Mouse (Mus musculus): ENCODE data around the gene Acod1. TPM values are rescaled to one million over a fixed set of nuclear protein-coding genes. Genes with fewer than 3 reads are reported as not detected.

The Acod1 gene
- total and polyA plus RNA-seq, 3 experiments: 0.09 to 1.6 (median 0.16) TPM

DNA sequence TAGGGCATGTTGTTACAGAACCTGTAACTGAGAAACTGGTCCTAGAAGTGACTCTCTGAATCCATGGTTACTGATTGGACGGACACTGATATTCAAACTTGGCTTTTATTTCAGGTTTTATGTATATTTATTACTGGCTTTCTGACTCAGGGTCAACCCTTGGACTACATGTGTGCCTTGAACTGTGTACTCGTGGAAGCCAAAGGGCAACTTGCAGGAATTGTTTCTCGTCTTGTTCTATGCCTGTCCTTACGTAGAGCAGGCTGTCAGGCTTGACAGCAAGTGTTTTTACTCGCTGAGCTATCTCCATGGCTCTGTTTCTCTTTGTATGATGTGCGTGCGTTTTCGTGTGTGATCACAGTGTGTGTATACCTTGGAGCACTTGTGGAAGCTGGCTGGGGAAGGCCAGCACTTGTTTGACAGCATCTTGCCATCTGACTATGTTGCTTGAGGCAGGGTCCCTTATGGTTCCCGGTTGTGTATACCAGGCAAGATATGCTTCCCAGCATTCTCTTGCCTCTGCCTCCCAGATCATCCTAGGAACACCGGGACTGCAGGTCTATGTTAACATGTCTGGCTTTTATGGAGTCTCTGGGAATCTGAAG, 56.1 kb downstream of the Acod1 start:
- Histone ChIP-seq H3K4me2 (ENCODE audit: insufficient read depth, low read depth, poor library complexity, severe bottlenecking) (no peak overlapping the region), H3K36me3 (replicated peaks in 1 of 2; ENCODE audit: control insufficient read depth in 1 of 2, insufficient read depth in 1 of 2, low read length in 1 of 2) (no peaks in the 10 kb centered on the region), H3K27ac (ENCODE audit: insufficient read depth, low read depth) (no peak overlapping the region), H3K4me3 (replicated peaks in 1 of 3; ENCODE audit: low read depth in 2 of 3, low read length in 2 of 3, poor library complexity in 1 of 3) (no peak overlapping the region), H3K79me2 (replicated peaks; ENCODE audit: control insufficient read depth, extremely low read depth, insufficient read depth, poor library complexity, severe bottlenecking) (peaks cover 8% of the 10 kb centered on the region), H3K9me3 (replicated peaks; ENCODE audit: low read length) (no peaks in the 10 kb centered on the region), H3K27me3 (replicated peaks) (no peaks in the 10 kb centered on the region), H3K9ac (ENCODE audit: insufficient read depth, low read depth) (no peak overlapping the region), H3K4me1 (ENCODE audit: control insufficient read depth in 1 of 2, insufficient read depth in 2 of 2) (peaks cover 7 to 9% of the 10 kb centered on the region in 2 experiments; a peak in 3 of 4 replicates)
- in situ Hi-C loops (cut with MboI; ENCODE audit: low pct_ligation_motif_present, low pct_unique_long_range_greater_than_20kb, low sequenced_read_pairs) (no loop called here), dilution Hi-C loops (cut with MboI; ENCODE audit: extremely low pct_ligation_motif_present, extremely low pct_unique_long_range_greater_than_20kb, low sequenced_read_pairs) (no loop called here)
- DNase-seq (ENCODE audit: extremely low read depth): no peak
- no peak for TF ChIP-seq RCOR1 (conservative IDR thresholded peaks at IDR 0.05; ENCODE audit: low read depth, low read length)
- TF ChIP-seq ZKSCAN1 (IDR thresholded peaks at IDR 0.05; ENCODE audit: borderline replicate concordance, low read depth, low read length): no peak
- no peak for TF ChIP-seq JUND (conservative IDR thresholded peaks at IDR 0.05; ENCODE audit: low read depth, low read length)
- no peak for TF ChIP-seq ETS1 (conservative IDR thresholded peaks at IDR 0.05; ENCODE audit: low read depth, low read length)
- TF ChIP-seq CTCF (conservative IDR thresholded peaks at IDR 0.05 in 1 of 2, IDR thresholded peaks at IDR 0.05 in 1 of 2; ENCODE audit: low read depth in 2 of 2, low read length in 2 of 2): no peak
- no peak for TF ChIP-seq USF1 (IDR thresholded peaks at IDR 0.05; ENCODE audit: low read depth, low read length)
- no peak for TF ChIP-seq UBTF (IDR thresholded peaks at IDR 0.05; ENCODE audit: low read depth, low read length)
- no peak for TF ChIP-seq KAT2A (IDR thresholded peaks at IDR 0.05; ENCODE audit: insufficient replicate concordance, low read length)
- TF ChIP-seq CHD2 (IDR thresholded peaks at IDR 0.05; ENCODE audit: low read length): no peak
- TF ChIP-seq E2F4 (IDR thresholded peaks at IDR 0.05; ENCODE audit: insufficient replicate concordance, low read depth, low read length): no peak
- no peak for TF ChIP-seq ZMIZ1 (IDR thresholded peaks at IDR 0.05; ENCODE audit: low read depth, low read length)
- TF ChIP-seq ZC3H11A (IDR thresholded peaks at IDR 0.05; ENCODE audit: low read depth, low read length): no peak
- TF ChIP-seq PAX5 (IDR thresholded peaks at IDR 0.05; ENCODE audit: low read length): no peak
- TF ChIP-seq ZNF384 (IDR thresholded peaks at IDR 0.05; ENCODE audit: low read depth, low read length): no peak
- no peak for TF ChIP-seq MYC (IDR thresholded peaks at IDR 0.05; ENCODE audit: low read depth, low read length)
- TF ChIP-seq MEF2A (IDR thresholded peaks at IDR 0.05; ENCODE audit: borderline replicate concordance, low read depth, low read length): no peak
- no peak for TF ChIP-seq NELFE (IDR thresholded peaks at IDR 0.05; ENCODE audit: low read depth, low read length)

Other genes starting within 250 kb of the Acod1 start
- gene Kctd12, start 64.3 kb upstream of the Acod1 start, total RNA-seq (2012; rRNA removed): 29.8 and 35.4 TPM in 2 replicates
- 21.8 and 23.5 TPM in 2 replicates for gene Kctd12, start 64.3 kb upstream of the Acod1 start, total RNA-seq (2014; rRNA removed)
- gene Kctd12, start 64.3 kb upstream of the Acod1 start, polyA plus RNA-seq (2012; ENCODE audit: insufficient read length, low read depth): 17.5 and 21.4 TPM in 2 replicates
- gene Cln5, start 23.2 kb downstream of the Acod1 start, total RNA-seq (2012; rRNA removed): 27.0 and 29.2 TPM in 2 replicates
- gene Cln5, start 23.2 kb downstream of the Acod1 start, total RNA-seq (2014; rRNA removed): 51.5 and 62.0 TPM in 2 replicates
- 33.5 and 34.7 TPM in 2 replicates for gene Cln5, start 23.2 kb downstream of the Acod1 start, polyA plus RNA-seq (2012; ENCODE audit: insufficient read length, low read depth)
- gene Fbxl3, start 52.6 kb downstream of the Acod1 start, total RNA-seq (2012; rRNA removed): 21.4 and 22.6 TPM in 2 replicates
- gene Fbxl3, start 52.6 kb downstream of the Acod1 start, total RNA-seq (2014; rRNA removed): 37.5 and 39.5 TPM in 2 replicates
- gene Fbxl3, start 52.6 kb downstream of the Acod1 start, polyA plus RNA-seq (2012; ENCODE audit: insufficient read length, low read depth): 37.1 and 43.3 TPM in 2 replicates

Data from CH12.LX (cell line).